Mouse (Mus musculus): ENCODE results near the gene Ttc23.

Ttc23 gene

GRCm38 (mm10) chr7:67803015-67803856 lies 156.0 kb downstream of the Ttc23 start:
- peak; percentile 59 for DNase-seq (ENCODE audit: low read depth)

- no peak for DNase-seq (ENCODE audit: low read depth)
These were observed 156.6 kb downstream of the Ttc23 start for GRCm38 (mm10) chr7:67803857-67804215.
